Mouse (Mus musculus) lung, embryonic 14.5 days (tissue): ENCODE measurements around the gene Flt4. TPM values are rescaled to one million over a fixed set of nuclear protein-coding genes. Genes with fewer than 3 reads are reported as not detected.
A peak's percentile ranks its signal among the peaks of the same experiment; 100 is the strongest.

Experiments
- ATAC-seq: fragments of 200-750 bp; cut with Nextera tagmentation; 2 replicates; pipeline ENCODE4 v1.8.0; 2017; ENCODE audit warnings: mild to moderate bottlenecking, moderate TSS enrichment, moderate library complexity; ENCODE audit not compliant: insufficient read depth
- DNase-seq: peaks from one replicate; pipeline ENCODE4 v3.0.0-alpha.2; 2015
- H3K27ac ChIP-seq: fragments of 300-500 bp; sonication (generic); 2 replicates; pipeline ENCODE4 v1.5.1; 2014; ENCODE audit warnings: low read depth, mild to moderate bottlenecking, moderate library complexity
- H3K27me3 ChIP-seq: fragments of 300-500 bp; sonication (generic); 2 replicates; pipeline ENCODE4 v1.6.1; 2014; ENCODE audit warnings: low read length, control low read depth; ENCODE audit not compliant: insufficient read depth
- H3K36me3 ChIP-seq: fragments of 300-500 bp; sonication (generic); 2 replicates; pipeline ENCODE4 v1.6.1; 2014; ENCODE audit warnings: control low read depth; ENCODE audit not compliant: insufficient read depth
- H3K4me1 ChIP-seq: fragments of 300-500 bp; sonication (generic); 2 replicates; pipeline ENCODE4 v1.6.1; 2014; ENCODE audit warnings: antibody characterized with exemption, control low read depth; ENCODE audit not compliant: insufficient read depth
- H3K4me2 ChIP-seq: fragments of 300-500 bp; sonication (generic); 2 replicates; pipeline ENCODE4 v1.6.1; 2014; ENCODE audit warnings: mild to moderate bottlenecking
- H3K4me3 ChIP-seq: fragments of 300-500 bp; sonication (generic); 2 replicates; pipeline ENCODE4 v1.5.1; 2014; ENCODE audit warnings: low read depth, low read length
- H3K9ac ChIP-seq: fragments of 300-500 bp; sonication (generic); 2 replicates; pipeline ENCODE4 v1.6.1; 2014
- H3K9me3 ChIP-seq: fragments of 300-500 bp; sonication (generic); 2 replicates; pipeline ENCODE4 v1.6.1; 2016; ENCODE audit warnings: low read depth, low read length, control low read depth
- CTCF ChIP-seq: IDR thresholded peaks from 2 replicates; pipeline ENCODE4 v1.5.1; 2016; ENCODE audit warnings: antibody characterized with exemption, low read depth
- WGBS: fragments of 180-500 bp; shearing (Covaris S2); extraction: QIAGEN DNeasy Blood & Tissue Kit; methylation state at CpG from one replicate; pipeline ENCODE4 v1.1.7; 2014; 5-methylcytosine and 5-hydroxymethylcytosine counted together
- polyA plus RNA-seq: library from polyadenylated mRNA; unstranded; fragments of >200 nt; fragmentation: Nextera tagmentation; extraction: Ambion mirVana; gene quantifications from 2 replicates; pipeline ENCODE4 v1.2.1, GENCODE M21; 2014

Flt4 gene
- polyA plus RNA-seq, 1 experiment from 2014 or later = 14.6 TPM

GRCm38 (mm10) chr11:49612154-49612553 is 3.1 kb downstream of the Flt4 start:
- peak; percentile 40 for DNase-seq
- TF ChIP-seq CTCF = no peak
- H3K27me3 ChIP-seq = peaks cover 19% of the 10 kb centered on the region
- no peak overlapping the region for H3K9ac ChIP-seq
- no peak overlapping the region for H3K4me3 ChIP-seq
- no peak overlapping the region for H3K4me2 ChIP-seq
- ATAC-seq = no peak
- H3K4me1 ChIP-seq = no peaks in the 10 kb centered on the region
- H3K27ac ChIP-seq = no peak overlapping the region
- no peaks in the 10 kb centered on the region for H3K36me3 ChIP-seq
- no peaks in the 10 kb centered on the region for H3K9me3 ChIP-seq
- 33% methylated on average over 3 of the region's 3 CpGs for WGBS

DNA sequence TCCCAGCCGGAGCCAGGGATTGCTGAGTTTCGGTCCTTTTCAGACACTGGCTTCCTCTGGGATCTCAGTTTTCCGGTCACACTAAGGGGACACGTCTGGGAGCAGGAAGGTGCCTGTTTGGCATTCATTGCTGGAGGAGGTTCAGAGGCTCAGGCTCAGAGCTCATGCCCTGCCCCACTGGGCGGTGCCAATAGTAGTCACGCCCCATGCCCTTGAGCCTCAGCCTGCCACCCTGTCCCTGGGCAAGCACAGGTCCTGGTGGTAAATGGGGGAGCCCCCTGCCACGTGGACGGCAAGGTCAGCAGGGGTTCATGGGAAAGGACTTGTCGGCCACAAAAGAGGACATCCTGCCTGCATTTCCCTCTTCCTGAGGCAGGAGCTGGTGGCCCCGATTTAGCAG is 4.3 kb downstream of the Flt4 start:
- no peaks in the 10 kb centered on the region for H3K36me3 ChIP-seq
- peak; percentile 33; the same call in 1 of the 2 replicates for ATAC-seq
- DNase-seq = peak; percentile 65
- no peak overlapping the region for H3K9ac ChIP-seq
- no peak overlapping the region for H3K27ac ChIP-seq
- H3K27me3 ChIP-seq = peaks cover 19% of the 10 kb centered on the region
- no peaks in the 10 kb centered on the region for H3K4me1 ChIP-seq
- 13% methylated on average over 10 of the region's 10 CpGs for WGBS
- no peaks in the 10 kb centered on the region for H3K9me3 ChIP-seq
- no peak overlapping the region for H3K4me3 ChIP-seq
- TF ChIP-seq CTCF = no peak
- no peak overlapping the region for H3K4me2 ChIP-seq

- TF ChIP-seq CTCF = no peak
- Histone ChIP-seq H3K27ac (no peak overlapping the region), H3K4me3 (no peak overlapping the region), H3K4me1 (no peaks in the 10 kb centered on the region), H3K27me3 (0 out of 2 replicates have a peak, but pooled peaks cover 4% of the 10 kb centered on the region), H3K4me2 (no peak overlapping the region), H3K9ac (no peak overlapping the region), H3K9me3 (no peaks in the 10 kb centered on the region), H3K36me3 (no peaks in the 10 kb centered on the region)
- WGBS = 82% methylated on average over 10 of the region's 10 CpGs
- DNase-seq (no peak), ATAC-seq (no peak)
Measured at GRCm38 (mm10) chr11:49615856-49616725, 7.0 kb downstream of the Flt4 start.

GRCm38 (mm10) chr11:49618476-49618875 is 9.4 kb downstream of the Flt4 start:
- no peak overlapping the region for H3K4me2 ChIP-seq
- H3K4me1 ChIP-seq = no peaks in the 10 kb centered on the region
- no peaks in the 10 kb centered on the region for H3K9me3 ChIP-seq
- no peaks in the 10 kb centered on the region for H3K27me3 ChIP-seq
- TF ChIP-seq CTCF = no peak
- no peak overlapping the region for H3K4me3 ChIP-seq
- H3K27ac ChIP-seq = no peak overlapping the region
- no peak overlapping the region for H3K9ac ChIP-seq
- ATAC-seq (no peak), DNase-seq (no peak)
- 63% methylated on average over 8 of the region's 8 CpGs for WGBS
- no peaks in the 10 kb centered on the region for H3K36me3 ChIP-seq

GRCm38 (mm10) chr11:49621953-49622352 is 12.9 kb downstream of the Flt4 start:
- H3K9ac ChIP-seq = no peak overlapping the region
- H3K4me3 ChIP-seq = no peak overlapping the region
- H3K4me1 ChIP-seq = no peaks in the 10 kb centered on the region
- ATAC-seq (no peak), DNase-seq (no peak)
- no peaks in the 10 kb centered on the region for H3K9me3 ChIP-seq
- no peaks in the 10 kb centered on the region for H3K36me3 ChIP-seq
- no peak overlapping the region for H3K27ac ChIP-seq
- no peak for TF ChIP-seq CTCF
- H3K27me3 ChIP-seq = no peaks in the 10 kb centered on the region
- H3K4me2 ChIP-seq = no peak overlapping the region
- WGBS = 88% methylated on average over 5 of the region's 5 CpGs

- Histone ChIP-seq H3K4me2 (no peak overlapping the region), H3K4me3 (no peak overlapping the region), H3K27me3 (no peaks in the 10 kb centered on the region), H3K9ac (no peak overlapping the region), H3K27ac (no peak overlapping the region), H3K9me3 (no peaks in the 10 kb centered on the region), H3K4me1 (no peaks in the 10 kb centered on the region), H3K36me3 (no peaks in the 10 kb centered on the region)
- 77% methylated on average over 3 of the region's 3 CpGs for WGBS
- no peak for ATAC-seq
- TF ChIP-seq CTCF = no peak
- no peak for DNase-seq
Measured at GRCm38 (mm10) chr11:49624156-49624555, 15.1 kb downstream of the Flt4 start.

- H3K9ac ChIP-seq = no peak overlapping the region
- no peaks in the 10 kb centered on the region for H3K4me1 ChIP-seq
- no peaks in the 10 kb centered on the region for H3K27me3 ChIP-seq
- no peak overlapping the region for H3K4me2 ChIP-seq
- no peak for ATAC-seq
- H3K4me3 ChIP-seq = no peak overlapping the region
- 0 out of 2 replicates have a peak, but pooled peaks have one; percentile 15 for TF ChIP-seq CTCF
- 64% methylated on average over 15 of the region's 15 CpGs for WGBS
- no peak for DNase-seq
- no peaks in the 10 kb centered on the region for H3K36me3 ChIP-seq
- H3K9me3 ChIP-seq = no peaks in the 10 kb centered on the region
- no peak overlapping the region for H3K27ac ChIP-seq
Measured at GRCm38 (mm10) chr11:49625863-49626262, 16.8 kb downstream of the Flt4 start.
